Mouse (Mus musculus) ES-Bruce4 (cell line): Measurements from ENCODE around the gene Olfr643.
"Not testable (repeated sequence)": the region's sequence is repeated elsewhere in the genome, so short reads cannot be mapped to it uniquely, and the experiment has no call there.

Source experiments
- CTCF ChIP-seq: IDR thresholded peaks from one replicate; pipeline ENCODE4 v1.8.1; 2011; ENCODE audit warnings: low read depth, low read length
- EP300 ChIP-seq: IDR thresholded peaks from 2 replicates; pipeline ENCODE4 v1.6.1; 2011; ENCODE audit warnings: low read depth, low read length; ENCODE audit not compliant: insufficient read depth
- POLR2A ChIP-seq: IDR thresholded peaks from one replicate; pipeline ENCODE4 v1.8.1; 2011; ENCODE audit warnings: low read length; ENCODE audit not compliant: insufficient read depth

DNA sequence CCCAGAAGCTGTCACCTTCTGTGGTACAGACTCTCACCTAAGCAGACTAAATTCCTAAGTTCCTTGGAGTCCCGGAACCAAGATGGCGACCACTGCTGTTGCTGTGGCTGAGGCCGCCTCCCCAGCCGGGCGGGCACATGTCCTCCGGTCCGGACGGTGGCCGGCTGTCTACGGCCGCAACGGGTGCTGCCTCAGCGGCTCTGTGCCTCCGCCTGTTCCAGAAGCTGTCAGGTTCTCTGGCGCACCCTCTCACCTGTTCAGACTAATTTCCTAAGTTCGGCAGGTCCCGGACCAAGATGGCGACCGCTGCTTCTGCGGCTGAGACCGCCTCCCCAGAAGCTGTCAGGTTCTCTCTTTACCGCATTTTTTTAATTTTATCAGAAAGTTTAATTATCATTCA is 170.3 kb downstream of the Olfr643 start:
- TF ChIP-seq CTCF, EP300, POLR2A: not testable (repeated sequence)
